ENCODE assay signal across 9 mouse cellular contexts in genomic region chr6:50404698-50405097, GRCm38 (mm10). TPM values are rescaled to one million over a fixed set of nuclear protein-coding genes. Genes with fewer than 3 reads are reported as not detected.
DNase-seq lines count a peak whose midpoint lies in the region; ATAC-seq lines count a peak whose summit lies in the region.
"Had no signal": no experiment of that assay in that cellular context is flagged by ENCODE, and none has a peak within 500 bp of the region (broad histone marks: within the 10 kb centered on the region; RNA-seq: fewer than 3 reads in every experiment).

No protein-coding gene starts in this region.

- H3K36me3 ChIP-seq in heart, embryonic 12.5 days: no peaks in the 10 kb centered on the region
- no peaks in the 10 kb centered on the region for H3K36me3 ChIP-seq in hindbrain, embryonic 13.5 days
- H3K36me3 ChIP-seq: hindbrain, embryonic 12.5 days had no signal

- 0 out of 2 replicates have a peak overlapping the region, but pooled peaks have one; percentile 1 for H3K4me2 ChIP-seq in heart, embryonic 12.5 days
- H3K4me2 ChIP-seq in hindbrain, embryonic 13.5 days: no peak overlapping the region
- H3K4me2 ChIP-seq: hindbrain, embryonic 12.5 days had no signal

- intact Hi-C loops in heart, postnatal 25 days (cut with DNase I): loop anchor here (5.0 to 10.0 kb wide), 3 partner anchors 47 to 90 kb away; partner anchors contain the start of gene Osbpl3

- WGBS in heart, embryonic 12.5 days: 53% methylated on average over 11 of the region's 11 CpGs
- 39% methylated on average over 11 of the region's 11 CpGs for WGBS in hindbrain, embryonic 13.5 days

- DNase-seq in heart, adult 11 months: peak; percentile 97
- no peak for DNase-seq in heart, postnatal 25 days (ENCODE audit: low spot score)
- DNase-seq in cerebellum, adult 8-10 months: peak; percentile 66
- peak; percentile 77 to 87 for DNase-seq in kidney, postnatal 36 days
- DNase-seq in spleen, postnatal 14 days (ENCODE audit: low spot score in 2 of 2): no peak
- DNase-seq in frontal cortex, postnatal 36 days (ENCODE audit: low spot score in 2 of 2): no peak

- no peak for ATAC-seq in heart, embryonic 12.5 days (ENCODE audit: insufficient number of reproducible peaks, low FRiP score)
- no peak for ATAC-seq in hindbrain, embryonic 13.5 days (ENCODE audit: low FRiP score)

- no peak overlapping the region for H3K4me3 ChIP-seq in heart, embryonic 12.5 days
- no peak overlapping the region for H3K4me3 ChIP-seq in hindbrain, embryonic 13.5 days
- H3K4me3 ChIP-seq: hindbrain, embryonic 12.5 days had no signal

- no peaks in the 10 kb centered on the region for H3K9me3 ChIP-seq in heart, embryonic 12.5 days (replicated peaks)
- H3K9me3 ChIP-seq in hindbrain, embryonic 13.5 days: no peaks in the 10 kb centered on the region
- H3K9me3 ChIP-seq: hindbrain, embryonic 12.5 days had no signal

- peaks cover 33% of the 10 kb centered on the region for H3K4me1 ChIP-seq in heart, embryonic 12.5 days (replicated peaks)
- H3K4me1 ChIP-seq in hindbrain, embryonic 13.5 days (replicated peaks): peaks cover 5% of the 10 kb centered on the region; the same call in 1 of the 2 replicates

- H3K27me3 ChIP-seq in heart, embryonic 12.5 days (replicated peaks): no peaks in the 10 kb centered on the region
- H3K27me3 ChIP-seq in hindbrain, embryonic 13.5 days: no peaks in the 10 kb centered on the region
- H3K27me3 ChIP-seq: hindbrain, embryonic 12.5 days had no signal

- H3K27ac ChIP-seq in heart, embryonic 12.5 days (ENCODE audit: poor library complexity, severe bottlenecking): peak overlapping the region; percentile 74
- H3K27ac ChIP-seq in hindbrain, embryonic 13.5 days: no peak overlapping the region
- H3K27ac ChIP-seq: hindbrain, embryonic 12.5 days had no signal

- H3K9ac ChIP-seq in heart, embryonic 12.5 days: no peak overlapping the region
- no peak overlapping the region for H3K9ac ChIP-seq in hindbrain, embryonic 13.5 days
- H3K9ac ChIP-seq: hindbrain, embryonic 12.5 days had no signal

RNA-seq across cellular contexts. Expression of gene Osbpl3, which starts 51.3 kb away (rescaled TPM):
- total RNA-seq in heart, postnatal 25 days (2021): 10 to 100 TPM; 26.1 to 33.5 TPM
- 15.5 and 18.5 TPM in 2 replicates for polyA plus RNA-seq in heart, embryonic 12.5 days (2016; fragmentation: Nextera tagmentation; extraction: Ambion mirVana)
- 4.6 and 4.8 TPM in 2 replicates for polyA plus RNA-seq in hindbrain, embryonic 13.5 days (2015; fragmentation: Nextera tagmentation; extraction: Ambion mirVana)

Comparison
In these comparisons a context has a peak if more than half of its experiments do, and no peak if none do; other contexts are left out.
1. DNase-seq: peak in heart, adult 11 months (single experiment), cerebellum, adult 8-10 months (single experiment) and kidney, postnatal 36 days (2 of 2); none in heart, postnatal 25 days (single experiment), spleen, postnatal 14 days (0 of 2) and frontal cortex, postnatal 36 days (0 of 2).